Mouse (Mus musculus) cerebellum, postnatal 14 days (tissue): ENCODE results near the gene Ntm.

Source experiments
- DNase-seq, 2 experiments: peaks; one replicate each; pipeline ENCODE4 v3.0.0; 2021; ENCODE audit warnings: mixed read lengths in 2 of 2

The Ntm gene

GRCm38 (mm10) chr9:29884062-29884461 is 78.9 kb downstream of the Ntm start:
- DNase-seq: no peak

DNA sequence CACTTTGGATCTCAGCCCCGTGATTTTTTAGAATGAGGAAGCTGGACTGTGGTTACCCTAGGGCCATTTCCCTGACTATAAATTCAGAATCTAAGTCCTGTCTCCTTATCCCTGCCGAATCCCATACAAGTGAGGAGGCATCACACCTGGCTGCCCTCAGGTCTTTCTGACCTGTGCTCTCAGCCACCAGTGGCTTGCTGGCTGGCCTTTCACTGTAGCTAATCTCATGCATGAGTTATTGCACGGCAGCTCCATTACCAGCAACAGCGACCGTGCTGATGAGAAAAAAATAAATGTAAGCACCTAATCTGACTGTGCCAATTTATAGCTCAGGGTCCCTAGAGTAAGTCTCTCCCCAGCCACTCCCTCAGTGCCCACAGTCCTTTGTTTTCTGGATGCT is 81.3 kb downstream of the Ntm start:
- DNase-seq: no peak

GRCm38 (mm10) chr9:29877583-29877982 is 85.4 kb downstream of the Ntm start:
- no peak for DNase-seq

DNA sequence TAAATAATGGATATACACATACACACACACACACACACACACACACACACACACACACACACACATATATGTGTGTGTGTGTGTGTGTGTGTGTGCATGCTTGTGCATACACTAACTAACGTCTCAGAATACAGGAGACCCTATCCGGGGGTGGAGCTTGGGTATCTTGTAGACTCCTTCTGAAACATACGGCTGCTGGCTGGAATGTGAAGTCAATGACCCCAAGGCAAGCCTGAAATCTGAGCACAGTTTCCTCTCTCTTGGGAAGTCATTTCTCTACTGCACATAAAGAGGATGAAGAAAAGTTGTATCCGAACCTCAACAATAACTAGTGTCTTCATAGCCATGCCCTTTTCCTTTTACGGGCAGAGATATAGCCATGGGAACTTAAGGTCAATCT is 95.2 kb downstream of the Ntm start:
- DNase-seq: no peak

DNA sequence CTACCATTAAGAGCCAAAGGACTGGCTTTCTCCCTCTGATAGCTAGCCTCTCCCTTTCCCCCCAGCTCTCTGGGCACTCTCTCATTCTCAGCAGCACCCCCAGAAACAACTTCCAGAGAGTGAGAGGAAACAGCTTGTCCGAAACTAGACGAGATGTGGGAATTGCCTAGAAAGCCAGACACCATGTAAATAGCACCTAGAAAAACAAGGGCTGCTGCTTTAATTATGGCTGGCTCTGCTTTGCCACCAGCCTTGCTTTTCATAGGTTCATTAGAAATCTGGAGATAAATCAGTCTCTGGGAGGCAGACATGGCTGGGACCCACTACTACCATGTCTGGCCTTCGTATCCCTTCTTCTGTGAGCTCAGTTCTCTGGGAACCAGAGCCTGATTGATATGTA is 96.1 kb downstream of the Ntm start:
- DNase-seq: no peak

GRCm38 (mm10) chr9:29866101-29866500 is 96.8 kb downstream of the Ntm start:
- no peak for DNase-seq

GRCm38 (mm10) chr9:29865502-29865901 is 97.4 kb downstream of the Ntm start:
- DNase-seq: no peak

GRCm38 (mm10) chr9:29864886-29865285 is 98.1 kb downstream of the Ntm start:
- peak; percentile 66 to 84 for DNase-seq

DNA sequence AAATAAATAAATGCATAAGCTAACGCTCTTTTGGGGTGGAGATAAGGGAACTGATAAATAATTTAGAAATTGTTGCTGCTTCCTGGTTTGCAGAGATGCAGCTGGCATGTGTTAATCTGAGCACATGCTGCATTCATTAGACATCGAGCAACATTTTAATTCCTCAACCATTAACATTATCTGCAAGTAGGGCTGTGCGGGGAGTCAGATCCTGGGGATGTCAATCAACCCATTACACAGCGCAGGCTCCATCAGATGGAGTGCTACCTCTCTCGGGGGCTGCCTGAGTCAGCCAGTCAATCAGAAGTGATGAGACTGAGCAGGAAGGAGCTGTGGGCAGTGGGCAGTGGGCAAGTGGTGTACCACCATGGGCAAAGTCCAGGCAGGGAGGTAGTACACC is 100.5 kb downstream of the Ntm start:
- DNase-seq: no peak

DNA sequence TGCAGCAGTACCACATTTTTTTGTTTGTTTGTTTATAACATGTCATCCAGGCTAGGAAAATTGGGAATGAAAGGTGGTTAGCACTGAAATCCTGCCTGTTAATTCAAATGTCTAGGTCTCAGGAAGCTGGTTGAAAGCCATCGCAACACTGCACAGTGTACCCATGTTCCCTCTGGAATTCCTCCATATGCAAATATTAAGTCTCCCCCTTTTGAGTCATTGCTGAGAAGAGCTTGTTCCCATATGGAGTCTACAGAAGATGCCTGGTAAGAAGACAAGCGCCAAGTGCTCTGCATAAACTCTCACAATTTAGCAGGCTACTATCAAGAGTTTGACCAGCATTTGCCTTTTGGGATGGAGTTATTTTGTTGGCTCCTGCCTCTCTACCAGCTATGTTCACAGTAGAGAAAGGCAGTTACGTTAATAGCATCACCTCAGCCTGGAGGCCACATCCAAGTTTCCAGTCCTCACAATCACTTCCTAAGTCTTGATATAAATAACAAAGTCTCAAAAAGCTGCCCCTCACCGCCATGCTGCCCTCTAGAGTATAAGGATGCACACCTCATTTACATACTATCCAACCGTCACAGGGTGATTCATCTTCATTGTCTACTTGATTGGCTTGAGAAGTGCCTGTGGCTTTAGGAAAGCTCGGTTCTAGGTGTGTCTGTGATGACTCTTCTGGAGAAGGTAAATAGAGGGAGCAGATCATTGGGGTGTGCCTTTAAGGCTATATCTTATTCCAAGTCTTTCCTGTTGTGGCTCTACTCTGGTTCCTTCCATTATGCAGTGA is 103.5 kb downstream of the Ntm start:
- DNase-seq: no peak

GRCm38 (mm10) chr9:29848735-29849455 is 114.0 kb downstream of the Ntm start:
- DNase-seq: no peak

GRCm38 (mm10) chr9:29837344-29837743 is 125.6 kb downstream of the Ntm start:
- no peak for DNase-seq

DNA sequence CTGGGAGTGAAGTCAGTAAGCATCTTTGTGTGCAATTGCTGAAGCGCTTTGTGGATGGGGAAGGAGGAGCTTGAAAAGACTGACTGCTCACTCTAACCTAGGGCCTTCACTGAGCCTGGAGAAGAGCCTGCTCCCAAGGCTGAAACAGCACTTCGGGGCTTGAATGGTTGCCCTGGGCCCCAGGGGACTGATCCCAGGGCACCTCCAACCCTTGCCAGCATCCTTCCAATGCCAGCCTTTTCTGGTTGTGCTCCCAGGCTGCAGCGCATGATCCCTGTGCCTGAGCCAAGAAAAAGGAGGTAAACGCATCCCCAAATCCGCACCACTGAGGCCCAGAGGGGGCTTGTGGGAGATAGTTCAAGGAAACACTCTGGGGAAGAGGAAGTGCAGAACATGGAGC is 128.0 kb downstream of the Ntm start:
- peak; percentile 70 to 85 for DNase-seq

GRCm38 (mm10) chr9:29833781-29834180 is 129.2 kb downstream of the Ntm start:
- no peak for DNase-seq

DNA sequence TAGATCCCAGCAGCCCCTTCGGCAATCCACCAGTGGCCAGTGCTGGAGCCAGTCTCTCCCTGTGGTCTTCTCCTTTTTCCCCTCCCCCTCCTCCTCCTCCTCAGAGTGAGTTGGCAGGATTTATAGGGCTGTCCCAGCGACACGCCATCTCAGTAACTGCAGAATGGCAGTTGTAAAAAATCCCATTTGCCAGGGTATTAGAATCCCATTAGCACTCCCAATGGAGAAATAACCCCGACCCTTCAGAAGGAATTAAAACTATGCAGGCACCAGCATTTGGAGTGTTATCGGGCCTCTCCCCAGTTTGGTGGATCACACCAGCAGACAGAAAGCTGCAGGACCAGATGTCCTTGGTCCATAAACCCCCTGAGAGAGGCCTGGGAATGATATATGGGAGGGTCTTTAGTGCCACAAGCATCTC is 135.7 kb downstream of the Ntm start:
- no peak for DNase-seq

GRCm38 (mm10) chr9:29825236-29825635 is 137.7 kb downstream of the Ntm start:
- no peak for DNase-seq

- peak; percentile 79 to 88 for DNase-seq
These were observed 139.2 kb downstream of the Ntm start for GRCm38 (mm10) chr9:29823716-29824115.

- DNase-seq: peak in 1 of 2 experiments; percentile 52
These were observed 150.3 kb downstream of the Ntm start for GRCm38 (mm10) chr9:29812685-29813084.

GRCm38 (mm10) chr9:29806790-29807189 is 156.2 kb downstream of the Ntm start:
- DNase-seq: no peak

DNA sequence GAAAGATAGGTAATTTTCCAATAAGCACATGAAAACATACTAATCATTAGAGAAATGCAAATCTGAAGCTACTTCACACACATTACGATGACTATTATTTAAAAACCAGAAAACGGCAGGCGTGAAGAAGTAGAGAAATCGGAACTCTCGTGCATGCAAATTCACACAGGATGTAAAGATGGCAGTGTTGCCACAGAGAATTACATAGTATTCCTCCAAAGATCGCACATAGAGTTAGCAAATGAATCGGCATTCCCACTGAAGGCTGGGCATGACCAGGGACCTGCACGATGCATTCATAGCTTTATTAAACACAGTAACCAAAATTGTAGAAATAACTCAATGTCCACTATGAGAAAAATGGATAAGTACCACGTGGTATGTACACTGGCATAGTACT is 158.5 kb downstream of the Ntm start:
- DNase-seq: no peak

DNA sequence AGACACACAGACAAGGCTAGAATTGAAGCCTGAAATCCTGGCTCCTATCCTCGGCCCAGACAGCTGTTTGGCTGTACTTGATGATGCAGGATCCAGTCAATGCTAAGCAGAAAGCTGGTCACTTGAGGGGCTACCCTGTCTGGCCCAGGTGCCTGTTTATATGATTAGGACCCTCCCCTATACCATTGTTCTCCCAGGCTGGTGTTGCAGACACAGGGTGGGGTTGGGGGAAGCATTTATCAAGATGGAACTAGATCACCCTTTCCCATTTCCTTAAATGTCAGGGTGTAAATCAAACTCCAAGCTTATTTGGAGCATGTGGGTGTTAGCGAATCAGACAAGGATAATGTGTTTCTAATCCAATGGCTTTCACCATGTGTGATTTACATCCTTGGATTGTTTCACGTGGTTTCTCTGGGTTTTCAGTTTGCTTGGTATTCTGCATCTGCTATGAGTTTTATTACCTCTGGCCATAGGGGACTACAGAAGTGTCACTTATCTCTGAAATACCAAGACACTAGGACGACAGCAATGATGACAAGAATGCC is 159.1 kb downstream of the Ntm start:
- no peak for DNase-seq

DNA sequence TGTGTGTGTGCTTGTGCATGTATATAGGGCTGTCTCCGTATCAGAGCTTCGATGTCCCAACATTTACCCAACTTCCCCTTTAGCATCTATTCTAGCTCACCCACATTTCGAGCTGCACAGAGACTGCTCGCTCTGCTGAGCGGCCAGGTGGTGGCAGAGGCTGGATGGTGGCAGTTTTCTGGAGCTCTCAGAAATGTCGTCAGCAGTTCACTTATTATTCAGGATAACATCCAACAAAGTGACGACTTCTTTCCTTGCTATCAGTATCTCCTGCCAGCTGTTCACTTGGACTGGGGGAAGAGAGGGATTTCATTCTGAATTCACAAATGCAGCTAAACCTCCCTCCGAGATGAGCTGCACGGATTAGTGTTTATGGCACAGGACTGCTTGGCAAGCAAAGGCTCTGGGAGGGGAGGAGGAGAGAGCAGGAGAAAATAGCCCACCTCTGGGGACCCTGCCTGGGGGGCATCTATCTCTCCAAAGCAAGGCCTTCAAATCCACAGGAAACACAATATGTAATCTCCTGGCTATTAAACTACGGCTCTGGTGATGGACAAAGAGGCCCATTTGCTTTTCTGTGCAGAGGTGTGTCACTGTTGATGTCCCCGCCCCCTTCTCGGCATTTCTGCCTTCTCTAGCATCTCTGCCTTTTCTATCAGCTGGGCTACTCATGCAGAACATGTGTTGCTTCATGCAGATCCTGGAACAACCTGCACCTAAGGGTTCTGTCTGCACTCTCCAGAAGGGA is 159.8 kb downstream of the Ntm start:
- DNase-seq: peak; percentile 34 to 50

GRCm38 (mm10) chr9:29802071-29802705 is 160.8 kb downstream of the Ntm start:
- peak in 1 of 2 experiments; percentile 40 for DNase-seq
